Mouse (Mus musculus) thymus, adult 2 months (tissue): ENCODE measurements around the gene Lyz2. TPM values are rescaled to one million over a fixed set of nuclear protein-coding genes. Genes with fewer than 3 reads are reported as not detected.

Experiments
- DNase-seq: peaks from one replicate; pipeline ENCODE4 v3.0.0; 2021
- H3K27ac ChIP-seq: fragments of 200-500 bp; 2 replicates; pipeline ENCODE4 v1.5.1; 2012; ENCODE audit warnings: low read length, control low read depth; ENCODE audit not compliant: control insufficient read depth, insufficient read depth
- H3K27me3 ChIP-seq: fragments of 200-500 bp; 2 replicates; pipeline ENCODE4 v1.6.1; 2012; ENCODE audit warnings: mild to moderate bottlenecking, low read length, moderate library complexity, mixed read lengths; ENCODE audit not compliant: control insufficient read depth, insufficient read depth
- H3K36me3 ChIP-seq: fragments of 200-500 bp; 2 replicates; pipeline ENCODE4 v1.6.1; 2012; ENCODE audit warnings: mild to moderate bottlenecking, low read length, moderate library complexity; ENCODE audit not compliant: control insufficient read depth, insufficient read depth
- H3K4me1 ChIP-seq: fragments of 200-500 bp; replicated peaks from 2 replicates; pipeline ENCODE4 v1.6.1; 2012; ENCODE audit warnings: low read length; ENCODE audit not compliant: control insufficient read depth, insufficient read depth
- H3K4me3 ChIP-seq: fragments of 200-500 bp; 2 replicates; pipeline ENCODE4 v1.5.1; 2012; ENCODE audit warnings: mild to moderate bottlenecking, low read length, control low read depth, moderate library complexity; ENCODE audit not compliant: control insufficient read depth, insufficient read depth
- CTCF ChIP-seq: fragments of 200-500 bp; IDR thresholded peaks from 2 replicates; pipeline ENCODE4 v1.5.1; 2012; ENCODE audit warnings: mild to moderate bottlenecking, control low read depth, low read length, moderate library complexity, borderline replicate concordance; ENCODE audit not compliant: control insufficient read depth, poor library complexity, insufficient read depth; ENCODE audit errors: extremely low read depth
- POLR2A ChIP-seq: fragments of 200-500 bp; IDR thresholded peaks from 2 replicates; pipeline ENCODE4 v1.6.1; 2012; ENCODE audit warnings: mild to moderate bottlenecking, low read length, control low read depth, moderate library complexity; ENCODE audit not compliant: control insufficient read depth, poor library complexity, insufficient read depth; ENCODE audit errors: extremely low read depth
- WGBS: fragments of 180-500 bp; shearing (Covaris S2); methylation state at CpG from one replicate; pipeline ENCODE4 v1.1.7; 2018; 5-methylcytosine and 5-hydroxymethylcytosine counted together
- polyA plus RNA-seq: library from polyadenylated mRNA; depleted of rRNA; stranded (reverse); fragments of >200 nt; gene quantifications from 2 replicates; pipeline ENCODE4 v1.2.3, GENCODE M21; 2012; rRNA removed

Gene Lyz2
- 301 and 482 TPM in 2 replicates for polyA plus RNA-seq

DNA sequence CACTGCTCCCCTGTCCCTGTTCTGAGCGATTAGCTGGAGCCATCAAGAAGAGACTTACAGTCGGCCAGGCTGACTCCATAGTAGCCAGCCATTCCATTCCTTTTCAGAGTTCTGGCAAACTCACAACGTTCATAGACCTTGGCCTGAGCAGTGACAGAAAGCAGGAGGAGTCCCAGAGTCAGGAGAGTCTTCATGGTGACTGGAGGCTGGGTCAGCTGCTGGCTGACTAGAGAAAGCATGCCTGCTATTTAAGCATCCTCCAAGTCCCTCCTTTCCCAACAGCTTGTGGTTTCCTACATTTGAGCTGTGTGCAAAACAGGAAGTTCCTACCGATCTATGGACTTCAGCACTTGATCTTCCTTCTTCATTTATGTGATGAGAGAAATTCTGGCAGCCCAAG lies at the start of gene Lyz2:
TSS of gene Lyz2 (minus strand) at position 273 of the 400 bp plus-strand sequence.
- DNase-seq = peak; percentile 15
- Histone ChIP-seq H3K36me3 (no peaks in the 10 kb centered on the region), H3K4me1 (no peaks in the 10 kb centered on the region), H3K4me3 (no peak within 1 kb of the TSS), H3K27me3 (no peaks in the 10 kb centered on the region), H3K27ac (no peak within 1 kb of the TSS)
- no peak for TF ChIP-seq CTCF
- no peak for TF ChIP-seq POLR2A
- WGBS = 16% methylated on average over 4 of the region's 4 CpGs

- 15% methylated on average over 5 of the region's 5 CpGs for WGBS
- Histone ChIP-seq H3K27me3 (no peaks in the 10 kb centered on the region), H3K27ac (no peak overlapping the region), H3K36me3 (no peaks in the 10 kb centered on the region), H3K4me3 (no peak overlapping the region), H3K4me1 (no peaks in the 10 kb centered on the region)
- DNase-seq = peak; percentile 35
- TF ChIP-seq CTCF (no peak), POLR2A (no peak)
These were observed 48.4 kb upstream of the Lyz2 start for GRCm38 (mm10) chr10:117330521-117330920.

DNA sequence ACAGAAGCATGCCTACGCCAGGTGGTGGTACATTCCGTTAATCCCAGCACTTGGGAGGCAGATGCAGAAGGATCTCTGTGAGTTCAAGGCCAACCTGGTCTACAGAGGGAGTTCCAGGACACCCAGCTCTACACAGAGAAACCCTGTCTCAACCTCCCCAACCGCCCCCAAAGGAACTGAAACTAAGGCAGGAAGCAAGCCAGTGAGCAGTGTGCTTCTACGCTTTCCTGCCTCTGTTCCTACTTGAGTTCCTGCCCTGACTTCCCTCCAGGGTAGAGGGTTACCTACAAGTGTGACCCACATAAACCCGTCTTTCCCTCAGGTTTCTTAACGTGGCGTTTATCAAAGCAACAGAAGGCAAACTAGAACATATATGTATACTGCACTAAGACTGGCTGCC lies 41.7 kb upstream of the Lyz2 start:
- DNase-seq = peak; percentile 9
- H3K36me3 ChIP-seq = no peaks in the 10 kb centered on the region
- TF ChIP-seq POLR2A (no peak), CTCF (no peak)
- H3K4me3 ChIP-seq = no peak overlapping the region
- H3K27me3 ChIP-seq = no peaks in the 10 kb centered on the region
- no peaks in the 10 kb centered on the region for H3K4me1 ChIP-seq
- WGBS = 54% methylated on average over 7 of the region's 7 CpGs
- no peak overlapping the region for H3K27ac ChIP-seq

- no peak for DNase-seq
- no peak for TF ChIP-seq POLR2A
- no peak for TF ChIP-seq CTCF
- Histone ChIP-seq H3K4me3 (no peak overlapping the region), H3K27me3 (no peaks in the 10 kb centered on the region), H3K36me3 (no peaks in the 10 kb centered on the region), H3K4me1 (no peaks in the 10 kb centered on the region), H3K27ac (no peak overlapping the region)
- WGBS = 79% methylated on average over 5 of the region's 5 CpGs
These were observed 40.5 kb upstream of the Lyz2 start for GRCm38 (mm10) chr10:117322630-117323029.

DNA sequence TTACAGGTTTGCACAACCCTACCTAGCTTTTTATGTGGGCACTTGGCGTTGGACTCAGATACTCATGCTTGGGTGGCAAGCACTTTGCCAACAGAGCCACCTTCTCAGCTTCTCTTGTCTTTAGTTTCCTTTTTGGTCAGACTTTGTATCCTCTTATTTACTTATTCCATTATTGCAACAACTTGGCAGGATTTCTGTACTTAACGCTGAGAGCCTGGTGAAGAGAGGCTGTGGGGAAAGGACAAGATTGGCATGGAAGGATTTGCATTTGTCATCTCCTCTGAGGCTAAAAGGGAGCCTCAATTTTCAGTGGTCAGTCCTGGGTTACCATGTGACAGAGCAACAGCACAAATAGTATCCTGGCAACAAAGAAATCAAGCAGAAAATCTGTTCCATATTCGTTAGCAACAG lies 38.5 kb upstream of the Lyz2 start:
- DNase-seq = no peak
- H3K27ac ChIP-seq = no peak overlapping the region
- TF ChIP-seq CTCF (no peak), POLR2A (no peak)

DNA sequence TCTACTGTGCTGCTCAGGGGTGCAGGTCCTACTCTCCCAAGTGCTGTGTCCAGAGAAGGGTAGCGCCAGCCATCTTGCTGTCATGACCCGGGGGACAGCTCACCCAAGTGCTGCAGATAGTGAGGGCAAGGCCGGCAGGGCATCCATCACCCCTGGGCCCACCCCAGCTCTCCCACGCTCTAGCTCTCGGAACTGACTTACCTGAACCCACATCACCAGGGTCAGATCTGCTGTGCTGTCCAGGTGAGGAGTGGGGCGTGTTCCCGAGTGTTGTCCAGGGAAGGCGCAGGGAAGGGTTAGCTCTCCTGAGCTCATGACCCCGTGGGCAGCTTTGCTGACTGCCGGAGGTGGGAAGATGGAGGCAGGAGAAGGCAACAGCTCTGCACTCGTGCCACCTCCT lies 34.3 kb upstream of the Lyz2 start:
- H3K27me3 ChIP-seq = no peaks in the 10 kb centered on the region
- DNase-seq = no peak
- H3K4me1 ChIP-seq = no peaks in the 10 kb centered on the region
- TF ChIP-seq POLR2A (no peak), CTCF (no peak)
- 95% methylated on average over 11 of the region's 11 CpGs for WGBS
- no peak overlapping the region for H3K4me3 ChIP-seq
- no peaks in the 10 kb centered on the region for H3K36me3 ChIP-seq
- H3K27ac ChIP-seq = no peak overlapping the region

More for the DNA sequence above, 38.5 kb upstream of the Lyz2 start:
- no peaks in the 10 kb centered on the region for H3K27me3 ChIP-seq
- H3K36me3 ChIP-seq = no peaks in the 10 kb centered on the region
- WGBS = 93% methylated on average over 3 of the region's 3 CpGs
- H3K4me3 ChIP-seq = no peak overlapping the region
- H3K4me1 ChIP-seq = no peaks in the 10 kb centered on the region

DNA sequence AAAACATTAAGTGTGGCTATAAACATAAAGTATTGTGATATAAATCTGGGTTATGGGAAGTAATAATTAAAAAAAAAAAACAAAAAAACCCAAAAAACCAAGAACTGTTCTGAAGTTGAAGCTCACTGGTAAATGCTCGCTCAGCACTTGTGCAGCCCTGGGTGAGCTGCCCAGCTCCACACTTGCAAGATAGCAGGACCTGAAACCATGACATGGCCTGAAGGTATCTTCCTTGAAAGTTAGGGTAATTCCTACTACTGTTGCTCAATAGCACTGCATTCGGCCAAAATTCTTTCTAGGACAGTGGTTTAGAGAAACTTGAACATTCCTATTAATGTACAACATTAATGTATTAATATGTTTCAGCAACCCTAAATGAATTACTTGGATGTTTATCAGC lies 31.0 kb upstream of the Lyz2 start:
- no peak overlapping the region for H3K27ac ChIP-seq
- H3K4me1 ChIP-seq = no peaks in the 10 kb centered on the region
- no peak overlapping the region for H3K4me3 ChIP-seq
- no peak for TF ChIP-seq CTCF
- no peak for TF ChIP-seq POLR2A
- 93% methylated on average over 2 of the region's 2 CpGs for WGBS
- DNase-seq = no peak
- no peaks in the 10 kb centered on the region for H3K27me3 ChIP-seq
- H3K36me3 ChIP-seq = no peaks in the 10 kb centered on the region
